Mouse (Mus musculus): ENCODE measurements at regions not wholly inside any gene's neighbourhood (a gene's known extent, or its start where the extent isn't known, plus 50 kb on each side); places are given as distances from the start of the nearest gene placed in this dataset.
"Not testable (repeated sequence)": the region's sequence is repeated elsewhere in the genome, so short reads cannot be mapped to it uniquely, and the experiment has no call there.

- Histone ChIP-seq H3K4me1 (ENCODE audit: control insufficient read depth, insufficient read depth, low read length) (no peaks in the 10 kb centered on the region), H3K27ac (replicated peaks; ENCODE audit: insufficient read depth, low read depth, low read length) (no peak overlapping the region), H3K9ac (ENCODE audit: low read depth, low read length) (no peak overlapping the region), H3K36me3 (ENCODE audit: control insufficient read depth, insufficient read depth, low read length) (no peaks in the 10 kb centered on the region), H3K27me3 (ENCODE audit: control insufficient read depth, insufficient read depth, low read length) (no peaks in the 10 kb centered on the region), H3K4me3 (ENCODE audit: insufficient read depth, low read depth, low read length) (no peak overlapping the region), H3K79me2 (ENCODE audit: control insufficient read depth, insufficient read depth, low read length) (no peaks in the 10 kb centered on the region)
- WGBS: 90% methylated on average over 4 of the region's 4 CpGs
- TF ChIP-seq POLR2A (IDR thresholded peaks at IDR 0.05; ENCODE audit: extremely low read depth, insufficient read depth, low read length): no peak
- no peak for TF ChIP-seq CTCF (IDR thresholded peaks at IDR 0.05; ENCODE audit: low read depth, low read length)
- no peak for DNase-seq (ENCODE audit: extremely low read depth, low read depth, low spot score)
Observed at GRCm38 (mm10) chr6:3319378-3319777, 80.0 kb downstream of the Samd9l start.

- not testable (repeated sequence) for H3K4me1 ChIP-seq (ENCODE audit: control insufficient read depth, insufficient read depth, low read length); H3K27me3 ChIP-seq (ENCODE audit: control insufficient read depth, insufficient read depth, low read length); H3K79me2 ChIP-seq (ENCODE audit: control insufficient read depth, insufficient read depth, low read length); H3K27ac ChIP-seq (replicated peaks; ENCODE audit: insufficient read depth, low read depth, low read length); H3K4me3 ChIP-seq (ENCODE audit: insufficient read depth, low read depth, low read length); H3K9ac ChIP-seq (ENCODE audit: low read depth, low read length); H3K36me3 ChIP-seq (ENCODE audit: control insufficient read depth, insufficient read depth, low read length)
- peak; percentile 83 for DNase-seq (ENCODE audit: extremely low read depth, low read depth, low spot score)
- WGBS: 2% methylated on average over 11 of the region's 11 CpGs
Observed at GRCm38 (mm10) chr6:3307598-3308220, 91.7 kb downstream of the Samd9l start.

- not testable (repeated sequence) for H3K27me3 ChIP-seq (ENCODE audit: control insufficient read depth, insufficient read depth, low read length); H3K9ac ChIP-seq (ENCODE audit: low read depth, low read length); H3K79me2 ChIP-seq (ENCODE audit: control insufficient read depth, insufficient read depth, low read length); DNase-seq (ENCODE audit: extremely low read depth, low read depth, low spot score); H3K27ac ChIP-seq (replicated peaks; ENCODE audit: insufficient read depth, low read depth, low read length); H3K4me1 ChIP-seq (ENCODE audit: control insufficient read depth, insufficient read depth, low read length); H3K36me3 ChIP-seq (ENCODE audit: control insufficient read depth, insufficient read depth, low read length); H3K4me3 ChIP-seq (ENCODE audit: insufficient read depth, low read depth, low read length)
- whole genome bisulfite sequencing: 73% methylated on average over 10 of the region's 10 CpGs
Observed at GRCm38 (mm10) chr6:3304881-3305620, 94.3 kb downstream of the Samd9l start.

GRCm38 (mm10) chr6:3293316-3293715, 106.1 kb downstream of the Samd9l start:
- H3K79me2 ChIP-seq (ENCODE audit: control insufficient read depth, insufficient read depth, low read length); H3K9ac ChIP-seq (ENCODE audit: low read depth, low read length); H3K4me3 ChIP-seq (ENCODE audit: insufficient read depth, low read depth, low read length); H3K27me3 ChIP-seq (ENCODE audit: control insufficient read depth, insufficient read depth, low read length); H3K4me1 ChIP-seq (ENCODE audit: control insufficient read depth, insufficient read depth, low read length); DNase-seq (ENCODE audit: extremely low read depth, low read depth, low spot score); H3K36me3 ChIP-seq (ENCODE audit: control insufficient read depth, insufficient read depth, low read length); H3K27ac ChIP-seq (replicated peaks; ENCODE audit: insufficient read depth, low read depth, low read length): not testable (repeated sequence)
- WGBS: 24% methylated on average over 8 of the region's 8 CpGs

GRCm38 (mm10) chr6:3291983-3292382, 107.4 kb downstream of the Samd9l start:
- H3K79me2 ChIP-seq (ENCODE audit: control insufficient read depth, insufficient read depth, low read length); H3K9ac ChIP-seq (ENCODE audit: low read depth, low read length); H3K36me3 ChIP-seq (ENCODE audit: control insufficient read depth, insufficient read depth, low read length); H3K4me1 ChIP-seq (ENCODE audit: control insufficient read depth, insufficient read depth, low read length); H3K27ac ChIP-seq (replicated peaks; ENCODE audit: insufficient read depth, low read depth, low read length); DNase-seq (ENCODE audit: extremely low read depth, low read depth, low spot score); H3K27me3 ChIP-seq (ENCODE audit: control insufficient read depth, insufficient read depth, low read length); H3K4me3 ChIP-seq (ENCODE audit: insufficient read depth, low read depth, low read length): not testable (repeated sequence)
- WGBS: over 99% methylated on average over 6 of the region's 6 CpGs

- H3K4me1 ChIP-seq (ENCODE audit: control insufficient read depth, insufficient read depth, low read length); DNase-seq (ENCODE audit: extremely low read depth, low read depth, low spot score); H3K79me2 ChIP-seq (ENCODE audit: control insufficient read depth, insufficient read depth, low read length); H3K4me3 ChIP-seq (ENCODE audit: insufficient read depth, low read depth, low read length); H3K36me3 ChIP-seq (ENCODE audit: control insufficient read depth, insufficient read depth, low read length); H3K27ac ChIP-seq (replicated peaks; ENCODE audit: insufficient read depth, low read depth, low read length); H3K27me3 ChIP-seq (ENCODE audit: control insufficient read depth, insufficient read depth, low read length); H3K9ac ChIP-seq (ENCODE audit: low read depth, low read length): not testable (repeated sequence)
- 82% methylated on average over 4 of the region's 4 CpGs for WGBS
Observed at GRCm38 (mm10) chr6:3268726-3269125, 130.6 kb downstream of the Samd9l start.

- H3K27me3 ChIP-seq (ENCODE audit: control insufficient read depth, insufficient read depth, low read length); H3K79me2 ChIP-seq (ENCODE audit: control insufficient read depth, insufficient read depth, low read length); H3K9ac ChIP-seq (ENCODE audit: low read depth, low read length); H3K27ac ChIP-seq (replicated peaks; ENCODE audit: insufficient read depth, low read depth, low read length); H3K4me3 ChIP-seq (ENCODE audit: insufficient read depth, low read depth, low read length); H3K4me1 ChIP-seq (ENCODE audit: control insufficient read depth, insufficient read depth, low read length); H3K36me3 ChIP-seq (ENCODE audit: control insufficient read depth, insufficient read depth, low read length): not testable (repeated sequence)
- peak; percentile 4 for DNase-seq (ENCODE audit: extremely low read depth, low read depth, low spot score)
- WGBS: 14% methylated on average over 1 of the region's 1 CpGs
Observed at GRCm38 (mm10) chr6:3265477-3265876, 133.9 kb downstream of the Samd9l start.

Measured in liver, adult 2 months (tissue).